Mouse (Mus musculus) embryonic facial prominence, embryonic 13.5 days (tissue): ENCODE measurements around the gene Rnf207. TPM values are rescaled to one million over a fixed set of nuclear protein-coding genes. Genes with fewer than 3 reads are reported as not detected.

Experiments
- ATAC-seq: fragments of 200-750 bp; cut with Nextera tagmentation; 2 replicates; pipeline ENCODE4 v1.8.0; 2017; ENCODE audit warnings: low read depth; ENCODE audit not compliant: insufficient number of reproducible peaks, insufficient read depth, low FRiP score, low TSS enrichment
- H3K27ac ChIP-seq: fragments of 300-500 bp; sonication (generic); 2 replicates; pipeline ENCODE4 v1.5.1; 2015; ENCODE audit warnings: moderate library complexity, mild to moderate bottlenecking, inconsistent platforms
- H3K27me3 ChIP-seq: fragments of 300-500 bp; sonication (generic); 2 replicates; pipeline ENCODE4 v1.6.1; 2015; ENCODE audit warnings: mild to moderate bottlenecking, inconsistent platforms
- H3K36me3 ChIP-seq: fragments of 300-500 bp; sonication (generic); 2 replicates; pipeline ENCODE4 v1.6.1; 2015; ENCODE audit warnings: mild to moderate bottlenecking, inconsistent platforms
- H3K4me1 ChIP-seq: fragments of 300-500 bp; sonication (generic); 2 replicates; pipeline ENCODE4 v1.6.1; 2015; ENCODE audit warnings: inconsistent platforms
- H3K4me2 ChIP-seq: fragments of 300-500 bp; sonication (generic); 2 replicates; pipeline ENCODE4 v1.6.1; 2015; ENCODE audit warnings: moderate library complexity, mild to moderate bottlenecking, inconsistent platforms
- H3K4me3 ChIP-seq: fragments of 300-500 bp; sonication (generic); 2 replicates; pipeline ENCODE4 v1.5.1; 2015; ENCODE audit warnings: mild to moderate bottlenecking, inconsistent platforms
- H3K9ac ChIP-seq: fragments of 300-500 bp; sonication (generic); 2 replicates; pipeline ENCODE4 v1.6.1; 2015; ENCODE audit warnings: mild to moderate bottlenecking, inconsistent platforms
- H3K9me3 ChIP-seq: fragments of 300-500 bp; sonication (generic); 2 replicates; pipeline ENCODE4 v1.6.1; 2016; ENCODE audit warnings: inconsistent platforms
- WGBS: fragments of 180-500 bp; shearing (Covaris S2); methylation state at CpG from one replicate; pipeline ENCODE4 v1.1.7; 2015; ENCODE audit warnings: mixed read lengths; 5-methylcytosine and 5-hydroxymethylcytosine counted together
- polyA plus RNA-seq: library from polyadenylated mRNA; unstranded; fragments of >200 nt; fragmentation: Nextera tagmentation; extraction: Ambion mirVana; gene quantifications from 2 replicates; pipeline ENCODE4 v1.2.1, GENCODE M21; 2015

The Rnf207 gene
- polyA plus RNA-seq, 1 experiment from 2014 or later = 1.3 TPM

- Histone ChIP-seq H3K27me3 (peaks cover 73% of the 10 kb centered on the region), H3K4me2 (no peak overlapping the region), H3K4me1 (peaks cover 8% of the 10 kb centered on the region), H3K9me3 (no peaks in the 10 kb centered on the region), H3K4me3 (no peak overlapping the region), H3K36me3 (no peaks in the 10 kb centered on the region), H3K9ac (0 out of 2 replicates have a peak overlapping the region, but pooled peaks have one; percentile 16), H3K27ac (no peak overlapping the region)
- WGBS = 50% methylated on average over 7 of the region's 7 CpGs
- peak; percentile 15; the same call in 1 of the 2 replicates for ATAC-seq
Observed at GRCm38 (mm10) chr4:152345120-152345889, 26.5 kb upstream of the Rnf207 start.

- ATAC-seq = no peak
- peaks cover 5% of the 10 kb centered on the region for H3K4me1 ChIP-seq
- H3K36me3 ChIP-seq = no peaks in the 10 kb centered on the region
- peaks cover 75% of the 10 kb centered on the region for H3K27me3 ChIP-seq
- H3K27ac ChIP-seq = no peak overlapping the region
- no peak overlapping the region for H3K9ac ChIP-seq
- no peaks in the 10 kb centered on the region for H3K9me3 ChIP-seq
- no peak overlapping the region for H3K4me2 ChIP-seq
- 50% methylated on average over 7 of the region's 7 CpGs for WGBS
- H3K4me3 ChIP-seq = no peak overlapping the region
Observed at GRCm38 (mm10) chr4:152344651-152345050, 25.9 kb upstream of the Rnf207 start.

GRCm38 (mm10) chr4:152343296-152343695 is 24.5 kb upstream of the Rnf207 start:
- Histone ChIP-seq H3K4me1 (peaks cover 15% of the 10 kb centered on the region), H3K4me2 (no peak overlapping the region), H3K9me3 (no peaks in the 10 kb centered on the region), H3K27ac (no peak overlapping the region), H3K4me3 (no peak overlapping the region), H3K36me3 (no peaks in the 10 kb centered on the region), H3K9ac (no peak overlapping the region), H3K27me3 (peaks cover 76% of the 10 kb centered on the region)
- no peak for ATAC-seq
- 11% methylated on average over 5 of the region's 5 CpGs for WGBS

GRCm38 (mm10) chr4:152340584-152341284 is 21.9 kb upstream of the Rnf207 start:
- no peak overlapping the region for H3K4me2 ChIP-seq
- peaks cover 84% of the 10 kb centered on the region for H3K27me3 ChIP-seq
- no peak overlapping the region for H3K9ac ChIP-seq
- H3K27ac ChIP-seq = no peak overlapping the region
- WGBS = 38% methylated on average over 15 of the region's 15 CpGs
- no peaks in the 10 kb centered on the region for H3K36me3 ChIP-seq
- ATAC-seq = no peak
- H3K4me1 ChIP-seq = peaks cover 15% of the 10 kb centered on the region
- H3K4me3 ChIP-seq = no peak overlapping the region
- no peaks in the 10 kb centered on the region for H3K9me3 ChIP-seq

GRCm38 (mm10) chr4:152339293-152339790 is 20.5 kb upstream of the Rnf207 start:
- peaks cover 12% of the 10 kb centered on the region for H3K4me1 ChIP-seq
- H3K4me2 ChIP-seq = peak overlapping the region; percentile 100
- no peak overlapping the region for H3K27ac ChIP-seq
- peak overlapping the region; percentile 73 for H3K9ac ChIP-seq
- H3K9me3 ChIP-seq = no peaks in the 10 kb centered on the region; the same call in 1 of the 2 replicates
- no peak for ATAC-seq
- peaks cover 12% of the 10 kb centered on the region for H3K36me3 ChIP-seq
- WGBS = 3% methylated on average over 10 of the region's 26 CpGs
- peaks cover 79% of the 10 kb centered on the region for H3K27me3 ChIP-seq
- H3K4me3 ChIP-seq = peak overlapping the region; percentile 64

GRCm38 (mm10) chr4:152338419-152339292 is 19.9 kb upstream of the Rnf207 start, which contains the start of gene Chd5:
TSS of gene Chd5 (plus strand) at chr4:152338651.
- WGBS = under 1% methylated on average over 70 of the region's 120 CpGs

GRCm38 (mm10) chr4:152337772-152338171 is 19.0 kb upstream of the Rnf207 start:
- ATAC-seq = no peak
- Histone ChIP-seq H3K27me3 (peaks cover 63% of the 10 kb centered on the region), H3K4me1 (peaks cover 12% of the 10 kb centered on the region), H3K4me3 (no peak overlapping the region), H3K9ac (no peak overlapping the region), H3K9me3 (no peaks in the 10 kb centered on the region; the same call in 1 of the 2 replicates), H3K27ac (no peak overlapping the region), H3K4me2 (no peak overlapping the region), H3K36me3 (peaks cover 28% of the 10 kb centered on the region)
- WGBS = 23% methylated on average over 6 of the region's 6 CpGs

More at GRCm38 (mm10) chr4:152338419-152339292, 19.9 kb upstream of the Rnf207 start, which contains the start of gene Chd5:
- peak within 1 kb of the TSS; percentile 100 for H3K4me2 ChIP-seq
- no peaks in the 10 kb centered on the region; the same call in 1 of the 2 replicates for H3K9me3 ChIP-seq
- ATAC-seq = no peak
- H3K27me3 ChIP-seq = peaks cover 72% of the 10 kb centered on the region
- peaks cover 12% of the 10 kb centered on the region for H3K4me1 ChIP-seq
- peaks cover 19% of the 10 kb centered on the region for H3K36me3 ChIP-seq
- peak within 1 kb of the TSS; percentile 73 for H3K9ac ChIP-seq
- H3K27ac ChIP-seq = no peak within 1 kb of the TSS
- H3K4me3 ChIP-seq = peak within 1 kb of the TSS; percentile 64

GRCm38 (mm10) chr4:152333587-152333986 is 14.8 kb upstream of the Rnf207 start:
- 93% methylated on average over 12 of the region's 12 CpGs for WGBS
- ATAC-seq = no peak
- H3K9me3 ChIP-seq = no peaks in the 10 kb centered on the region; the same call in 1 of the 2 replicates

GRCm38 (mm10) chr4:152332952-152333351 is 14.2 kb upstream of the Rnf207 start:
- Histone ChIP-seq H3K36me3 (peaks cover 74% of the 10 kb centered on the region), H3K4me1 (peaks cover 2% of the 10 kb centered on the region; the same call in 1 of the 2 replicates), H3K4me2 (no peak overlapping the region), H3K9me3 (no peaks in the 10 kb centered on the region; the same call in 1 of the 2 replicates), H3K27me3 (peaks cover 19% of the 10 kb centered on the region), H3K9ac (no peak overlapping the region), H3K27ac (no peak overlapping the region), H3K4me3 (no peak overlapping the region)
- no peak for ATAC-seq
- 38% methylated on average over 2 of the region's 2 CpGs for WGBS

More at GRCm38 (mm10) chr4:152333587-152333986, 14.8 kb upstream of the Rnf207 start:
- peaks cover 70% of the 10 kb centered on the region for H3K36me3 ChIP-seq
- H3K27ac ChIP-seq = no peak overlapping the region
- H3K27me3 ChIP-seq = peaks cover 25% of the 10 kb centered on the region
- H3K4me1 ChIP-seq = no peaks in the 10 kb centered on the region
- H3K4me2 ChIP-seq = no peak overlapping the region
- no peak overlapping the region for H3K9ac ChIP-seq
- H3K4me3 ChIP-seq = no peak overlapping the region

GRCm38 (mm10) chr4:152328691-152329090 is 9.9 kb upstream of the Rnf207 start:
- 82% methylated on average over 6 of the region's 6 CpGs for WGBS

GRCm38 (mm10) chr4:152326543-152326942 is 7.8 kb upstream of the Rnf207 start:
- H3K36me3 ChIP-seq = peaks cover 37% of the 10 kb centered on the region

More at GRCm38 (mm10) chr4:152328691-152329090, 9.9 kb upstream of the Rnf207 start:
- Histone ChIP-seq H3K27ac (no peak overlapping the region), H3K4me2 (no peak overlapping the region), H3K9ac (no peak overlapping the region), H3K36me3 (peaks cover 58% of the 10 kb centered on the region), H3K4me1 (peaks cover 14% of the 10 kb centered on the region), H3K9me3 (no peaks in the 10 kb centered on the region), H3K27me3 (no peaks in the 10 kb centered on the region), H3K4me3 (no peak overlapping the region)
- no peak for ATAC-seq

More at GRCm38 (mm10) chr4:152326543-152326942, 7.8 kb upstream of the Rnf207 start:
- H3K4me3 ChIP-seq = peak overlapping the region; percentile 98
- peaks cover 14% of the 10 kb centered on the region for H3K4me1 ChIP-seq
- no peaks in the 10 kb centered on the region for H3K9me3 ChIP-seq
- no peak for ATAC-seq
- under 1% methylated on average over 11 of the region's 11 CpGs for WGBS
- no peaks in the 10 kb centered on the region for H3K27me3 ChIP-seq
- peak overlapping the region; percentile 98 for H3K9ac ChIP-seq
- peak overlapping the region; percentile 75 for H3K4me2 ChIP-seq
- H3K27ac ChIP-seq = no peak overlapping the region
